Mouse (Mus musculus) heart, embryonic 12.5 days (tissue): ENCODE data around the gene Adamts13. TPM values are rescaled to one million over a fixed set of nuclear protein-coding genes. Genes with fewer than 3 reads are reported as not detected.

ENCODE experiments used
- ATAC-seq: fragments of 200-750 bp; cut with Nextera tagmentation; 2 replicates; pipeline ENCODE4 v1.8.0; 2017; ENCODE audit warnings: moderate TSS enrichment, moderate library complexity; ENCODE audit not compliant: insufficient number of reproducible peaks, low FRiP score
- H3K27ac ChIP-seq: fragments of 300-500 bp; sonication (generic); 2 replicates; pipeline ENCODE4 v1.5.1; 2016; ENCODE audit warnings: mild to moderate bottlenecking, moderate library complexity; ENCODE audit not compliant: poor library complexity, severe bottlenecking
- H3K27me3 ChIP-seq: fragments of 300-500 bp; sonication (generic); replicated peaks from 2 replicates; pipeline ENCODE4 v1.6.1; 2016; ENCODE audit warnings: mild to moderate bottlenecking, moderate library complexity
- H3K36me3 ChIP-seq: fragments of 300-500 bp; sonication (generic); 2 replicates; pipeline ENCODE4 v1.6.1; 2016; ENCODE audit warnings: mild to moderate bottlenecking, moderate library complexity
- H3K4me1 ChIP-seq: fragments of 300-500 bp; sonication (generic); replicated peaks from 2 replicates; pipeline ENCODE4 v1.6.1; 2016; ENCODE audit warnings: mild to moderate bottlenecking
- H3K4me2 ChIP-seq: fragments of 300-500 bp; sonication (generic); 2 replicates; pipeline ENCODE4 v1.6.1; 2016; ENCODE audit warnings: mild to moderate bottlenecking, moderate library complexity
- H3K4me3 ChIP-seq: fragments of 300-500 bp; sonication (generic); 2 replicates; pipeline ENCODE4 v1.5.1; 2016; ENCODE audit warnings: mild to moderate bottlenecking
- H3K9ac ChIP-seq: fragments of 300-500 bp; sonication (generic); 2 replicates; pipeline ENCODE4 v1.6.1; 2016; ENCODE audit warnings: mild to moderate bottlenecking, moderate library complexity
- H3K9me3 ChIP-seq: fragments of 300-500 bp; sonication (generic); replicated peaks from 2 replicates; pipeline ENCODE4 v1.6.1; 2016; ENCODE audit warnings: mild to moderate bottlenecking, moderate library complexity
- WGBS: fragments of 180-500 bp; shearing (Covaris S2); methylation state at CpG from one replicate; pipeline ENCODE4 v1.1.7; 2016; 5-methylcytosine and 5-hydroxymethylcytosine counted together
- polyA plus RNA-seq: library from polyadenylated mRNA; unstranded; fragments of >200 nt; fragmentation: Nextera tagmentation; extraction: Ambion mirVana; gene quantifications from 2 replicates; pipeline ENCODE4 v1.2.1, GENCODE M21; 2016

The Adamts13 gene
- not detected in 2 replicates for polyA plus RNA-seq

GRCm38 (mm10) chr2:26973116-26973515 is at the start of gene Adamts13:
Adamts13 (plus strand) TSS chr2:26973416.
- no peak within 1 kb of the TSS for H3K27ac ChIP-seq
- H3K4me1 ChIP-seq: no peaks in the 10 kb centered on the region
- no peak within 1 kb of the TSS for H3K9ac ChIP-seq
- no peak within 1 kb of the TSS for H3K4me3 ChIP-seq
- 68% methylated on average over 3 of the region's 3 CpGs for WGBS
- H3K27me3 ChIP-seq: peaks cover 29% of the 10 kb centered on the region
- ATAC-seq: no peak
- H3K36me3 ChIP-seq: no peaks in the 10 kb centered on the region
- H3K9me3 ChIP-seq: no peaks in the 10 kb centered on the region
- H3K4me2 ChIP-seq: no peak within 1 kb of the TSS

GRCm38 (mm10) chr2:26927745-26928476 is 45.3 kb upstream of the Adamts13 start:
- WGBS: 84% methylated on average over 6 of the region's 6 CpGs
- Histone ChIP-seq H3K4me1 (peaks cover 43% of the 10 kb centered on the region), H3K4me3 (no peak overlapping the region), H3K36me3 (peaks cover 85% of the 10 kb centered on the region), H3K9ac (no peak overlapping the region), H3K27me3 (no peaks in the 10 kb centered on the region), H3K27ac (no peak overlapping the region), H3K9me3 (no peaks in the 10 kb centered on the region), H3K4me2 (no peak overlapping the region)
- ATAC-seq: no peak

- Histone ChIP-seq H3K36me3 (peaks cover 60% of the 10 kb centered on the region), H3K9ac (no peak overlapping the region)
These were observed 42.8 kb upstream of the Adamts13 start for GRCm38 (mm10) chr2:26930390-26930789.

GRCm38 (mm10) chr2:26932473-26933303 is 40.5 kb upstream of the Adamts13 start:
- Histone ChIP-seq H3K36me3 (peaks cover 38% of the 10 kb centered on the region), H3K4me2 (peak overlapping the region; percentile 80), H3K9ac (peak overlapping the region; percentile 100), H3K4me3 (peak overlapping the region; percentile 93), H3K27ac (peak overlapping the region; percentile 85), H3K9me3 (no peaks in the 10 kb centered on the region), H3K27me3 (no peaks in the 10 kb centered on the region), H3K4me1 (peaks cover 43% of the 10 kb centered on the region)
- ATAC-seq: peak; percentile 46
- under 1% methylated on average over 47 of the region's 49 CpGs for WGBS

More at GRCm38 (mm10) chr2:26930390-26930789, 42.8 kb upstream of the Adamts13 start:
- H3K4me1 ChIP-seq: peaks cover 43% of the 10 kb centered on the region
- H3K27ac ChIP-seq: no peak overlapping the region
- no peaks in the 10 kb centered on the region for H3K9me3 ChIP-seq
- H3K4me2 ChIP-seq: no peak overlapping the region
- 63% methylated on average over 1 of the region's 1 CpGs for WGBS
- ATAC-seq: no peak
- no peak overlapping the region for H3K4me3 ChIP-seq
- H3K27me3 ChIP-seq: no peaks in the 10 kb centered on the region

GRCm38 (mm10) chr2:26933304-26934055 is 39.7 kb upstream of the Adamts13 start, which contains the start of the genes Surf4 and Stkld1:
Surf4 (minus strand) TSS chr2:26933928.
Stkld1 (plus strand) TSS chr2:26934047.
- Histone ChIP-seq H3K4me1 (peaks cover 38% of the 10 kb centered on the region), H3K27me3 (no peaks in the 10 kb centered on the region), H3K27ac (peak within 1 kb of the TSS; percentile 85), H3K36me3 (peaks cover 31% of the 10 kb centered on the region), H3K9me3 (no peaks in the 10 kb centered on the region), H3K4me2 (peak within 1 kb of the TSS; percentile 80), H3K4me3 (peak within 1 kb of the TSS; percentile 93), H3K9ac (peak within 1 kb of the TSS; percentile 100)
- ATAC-seq: peak; percentile 97
- WGBS: under 1% methylated on average over 68 of the region's 70 CpGs

- Histone ChIP-seq H3K4me2 (no peak overlapping the region), H3K4me3 (no peak overlapping the region), H3K4me1 (peaks cover 22% of the 10 kb centered on the region), H3K9me3 (no peaks in the 10 kb centered on the region), H3K27ac (no peak overlapping the region), H3K36me3 (peaks cover 16% of the 10 kb centered on the region), H3K9ac (no peak overlapping the region), H3K27me3 (no peaks in the 10 kb centered on the region)
- WGBS: 81% methylated on average over 2 of the region's 2 CpGs
- no peak for ATAC-seq
These were observed 37.9 kb upstream of the Adamts13 start for GRCm38 (mm10) chr2:26935286-26935685.

GRCm38 (mm10) chr2:26936425-26936824 is 36.8 kb upstream of the Adamts13 start:
- H3K9me3 ChIP-seq: no peaks in the 10 kb centered on the region
- no peak overlapping the region for H3K4me2 ChIP-seq
- H3K4me1 ChIP-seq: peaks cover 11% of the 10 kb centered on the region
- no peak overlapping the region for H3K4me3 ChIP-seq
- 44% methylated on average over 1 of the region's 1 CpGs for WGBS
- H3K27ac ChIP-seq: no peak overlapping the region
- ATAC-seq: no peak
- H3K27me3 ChIP-seq: no peaks in the 10 kb centered on the region
- peaks cover 5% of the 10 kb centered on the region for H3K36me3 ChIP-seq
- H3K9ac ChIP-seq: no peak overlapping the region

- Histone ChIP-seq H3K36me3 (0 out of 2 replicates have a peak, but pooled peaks cover 2% of the 10 kb centered on the region), H3K27ac (no peak overlapping the region), H3K4me3 (no peak overlapping the region), H3K4me1 (no peaks in the 10 kb centered on the region), H3K27me3 (0 out of 2 replicates have a peak, but pooled peaks cover 3% of the 10 kb centered on the region), H3K4me2 (no peak overlapping the region), H3K9me3 (no peaks in the 10 kb centered on the region), H3K9ac (no peak overlapping the region)
- WGBS: 34% methylated on average over 5 of the region's 5 CpGs
- ATAC-seq: peak; percentile 57; the same call in 1 of the 2 replicates
These were observed 31.7 kb upstream of the Adamts13 start for GRCm38 (mm10) chr2:26941539-26941938.

- H3K27ac ChIP-seq: no peak overlapping the region
- no peak overlapping the region for H3K4me2 ChIP-seq
- no peaks in the 10 kb centered on the region for H3K4me1 ChIP-seq
- 0 out of 2 replicates have a peak, but pooled peaks cover 3% of the 10 kb centered on the region for H3K27me3 ChIP-seq
- 0 out of 2 replicates have a peak, but pooled peaks cover 6% of the 10 kb centered on the region for H3K36me3 ChIP-seq
- no peak overlapping the region for H3K9ac ChIP-seq
- 64% methylated on average over 3 of the region's 3 CpGs for WGBS
- no peak overlapping the region for H3K4me3 ChIP-seq
- H3K9me3 ChIP-seq: no peaks in the 10 kb centered on the region
- ATAC-seq: no peak
These were observed 30.0 kb upstream of the Adamts13 start for GRCm38 (mm10) chr2:26943253-26943652.

- Histone ChIP-seq H3K9ac (no peak overlapping the region), H3K36me3 (peaks cover 66% of the 10 kb centered on the region)
- no peak for ATAC-seq
These were observed 22.8 kb upstream of the Adamts13 start for GRCm38 (mm10) chr2:26950411-26950810.

More at GRCm38 (mm10) chr2:26950411-26950810, 22.8 kb upstream of the Adamts13 start:
- Histone ChIP-seq H3K4me2 (no peak overlapping the region), H3K27ac (no peak overlapping the region), H3K4me1 (no peaks in the 10 kb centered on the region), H3K4me3 (no peak overlapping the region), H3K27me3 (0 out of 2 replicates have a peak, but pooled peaks cover 2% of the 10 kb centered on the region), H3K9me3 (no peaks in the 10 kb centered on the region)
- 82% methylated on average over 2 of the region's 2 CpGs for WGBS
